Mouse (Mus musculus) central nervous system, embryonic 18 days (tissue): ENCODE measurements around the gene Per1. TPM values are rescaled to one million over a fixed set of nuclear protein-coding genes. Genes with fewer than 3 reads are reported as not detected.

Experiments
- polyA plus RNA-seq: library from polyadenylated mRNA; depleted of rRNA; stranded (reverse); fragments of >200 nt; gene quantifications from 2 replicates; pipeline ENCODE4 v1.2.3, GENCODE M21; 2012; rRNA removed

Per1 gene
- 11.5 and 13.7 TPM in 2 replicates for polyA plus RNA-seq

GRCm38 (mm10) chr11:69094697-69095429 lies at the start of gene Per1:
TSS of gene Per1 (plus strand) at chr11:69095217.

GRCm38 (mm10) chr11:69045531-69046394 lies 49.3 kb upstream of the Per1 start, which contains the start of gene Aurkb:
TSS of gene Aurkb (plus strand) at chr11:69045647.

GRCm38 (mm10) chr11:69059357-69059974 lies 35.6 kb upstream of the Per1 start, which contains the start of gene Borcs6:
TSS of gene Borcs6 (plus strand) at chr11:69059717.

GRCm38 (mm10) chr11:69070590-69071222 lies 24.3 kb upstream of the Per1 start, which contains the start of gene Tmem107:
TSS of gene Tmem107 (plus strand) at chr11:69070806.

GRCm38 (mm10) chr11:69088103-69088855 lies 6.7 kb upstream of the Per1 start, which contains the start of gene Vamp2:
TSS of gene Vamp2 (plus strand) at chr11:69088490.

GRCm38 (mm10) chr11:69120221-69121000 lies 25.4 kb downstream of the Per1 start, which contains the start of gene Hes7:
TSS of gene Hes7 (plus strand) at chr11:69120404.

GRCm38 (mm10) chr11:69122336-69122951 lies 27.4 kb downstream of the Per1 start, which contains the start of gene 9130213A22Rik:
TSS of gene 9130213A22Rik (minus strand) at chr11:69122589.

GRCm38 (mm10) chr11:69125852-69125918 lies 30.7 kb downstream of the Per1 start, which contains the start of gene Aloxe3:
TSS of gene Aloxe3 (plus strand) at chr11:69125896.

GRCm38 (mm10) chr11:69156800-69157199 lies 61.8 kb downstream of the Per1 start, which contains the start of gene Alox12b:
TSS of gene Alox12b (plus strand) at chr11:69156989.

Other genes starting within 250 kb of the Per1 start
- gene Ndel1, start 223.4 kb upstream of the Per1 start, polyA plus RNA-seq = 82.7 and 83.6 TPM in 2 replicates
- gene Rnf222, start 206.7 kb upstream of the Per1 start, polyA plus RNA-seq = 0.05 and 0.34 TPM in 2 replicates
- gene Rpl26, start 193.6 kb upstream of the Per1 start, polyA plus RNA-seq = 2,315 and 2,419 TPM in 2 replicates
- 3.6 and 4.3 TPM in 2 replicates for gene Odf4, start 168.1 kb upstream of the Per1 start, polyA plus RNA-seq
- gene Arhgef15, start 137.7 kb upstream of the Per1 start, polyA plus RNA-seq = 32.4 and 33.6 TPM in 2 replicates
- 2.6 and 2.7 TPM in 2 replicates for gene Slc25a35, start 127.1 kb upstream of the Per1 start, polyA plus RNA-seq
- gene Rangrf, start 120.0 kb upstream of the Per1 start, polyA plus RNA-seq = 26.9 and 31.1 TPM in 2 replicates
- gene Pfas, start 86.8 kb upstream of the Per1 start, polyA plus RNA-seq = 21.3 and 22.2 TPM in 2 replicates
- 102 and 109 TPM in 2 replicates for gene Ctc1, start 79.3 kb upstream of the Per1 start, polyA plus RNA-seq
- 16.9 and 19.1 TPM in 2 replicates for gene Aurkb, start 49.6 kb upstream of the Per1 start, polyA plus RNA-seq
- gene Borcs6, start 35.5 kb upstream of the Per1 start, polyA plus RNA-seq = 25.1 and 25.6 TPM in 2 replicates
- gene Tmem107, start 24.4 kb upstream of the Per1 start, polyA plus RNA-seq = 32.3 and 33.9 TPM in 2 replicates
- gene Vamp2, start 6.7 kb upstream of the Per1 start, polyA plus RNA-seq = 324 and 361 TPM in 2 replicates
- 1.6 and 1.7 TPM in 2 replicates for gene Hes7, start 25.2 kb downstream of the Per1 start, polyA plus RNA-seq
- 1.2 TPM in 2 replicates for gene 9130213A22Rik, start 27.4 kb downstream of the Per1 start, polyA plus RNA-seq
- gene Aloxe3, start 30.7 kb downstream of the Per1 start, polyA plus RNA-seq = 16.7 and 18.3 TPM in 2 replicates
- gene Alox12b, start 61.8 kb downstream of the Per1 start, polyA plus RNA-seq = 0.49 and 1.0 TPM in 2 replicates
- gene Alox8, start 102.6 kb downstream of the Per1 start, polyA plus RNA-seq = 0.36 and 0.44 TPM in 2 replicates
- 0.60 and 0.67 TPM in 2 replicates for gene Gucy2e, start 141.8 kb downstream of the Per1 start, polyA plus RNA-seq
- 40.0 and 40.8 TPM in 2 replicates for gene Cntrob, start 228.6 kb downstream of the Per1 start, polyA plus RNA-seq
- gene Trappc1, start 228.8 kb downstream of the Per1 start, polyA plus RNA-seq = 85.3 and 85.5 TPM in 2 replicates
- 11.2 and 11.8 TPM in 2 replicates for gene Kcnab3, start 231.0 kb downstream of the Per1 start, polyA plus RNA-seq
- gene Rnf227, start 245.2 kb downstream of the Per1 start, polyA plus RNA-seq = 143 and 152 TPM in 2 replicates